Mouse (Mus musculus) kidney, postnatal 36 days (tissue): ENCODE data around the gene Ankrd33.

ENCODE experiments used
- DNase-seq, 2 experiments: peaks; one replicate each; pipeline ENCODE4 v3.0.0; 2021 to 2022; ENCODE audit warnings: mixed read lengths in 2 of 2

Ankrd33 gene

GRCm38 (mm10) chr15:101115511-101116110 is at the start of gene Ankrd33:
Gene Ankrd33, plus strand, starts transcription at chr15:101115755.
- DNase-seq = no peak

- DNase-seq = no peak
Measured at GRCm38 (mm10) chr15:101066364-101066847, 49.1 kb upstream of the Ankrd33 start.

- peak; percentile 73 to 78 for DNase-seq
Measured at GRCm38 (mm10) chr15:101066920-101067696, 48.4 kb upstream of the Ankrd33 start.

- DNase-seq = peak; percentile 55 to 64
Measured at GRCm38 (mm10) chr15:101068029-101068428, 47.5 kb upstream of the Ankrd33 start.

- DNase-seq = peak in 1 of 2 experiments; percentile 58
Measured at GRCm38 (mm10) chr15:101068671-101069070, 46.9 kb upstream of the Ankrd33 start.

- peak; percentile 85 to 90 for DNase-seq
Measured at GRCm38 (mm10) chr15:101069641-101070190, 45.8 kb upstream of the Ankrd33 start.

GRCm38 (mm10) chr15:101070762-101071161 is 44.8 kb upstream of the Ankrd33 start:
- DNase-seq = peak; percentile 65 to 75

- no peak for DNase-seq
Measured at GRCm38 (mm10) chr15:101072736-101073135, 42.8 kb upstream of the Ankrd33 start.

- DNase-seq = peak in 1 of 2 experiments; percentile 59
Measured at GRCm38 (mm10) chr15:101074067-101074466, 41.5 kb upstream of the Ankrd33 start.

GRCm38 (mm10) chr15:101075150-101075549 is 40.4 kb upstream of the Ankrd33 start:
- peak; percentile 87 for DNase-seq

GRCm38 (mm10) chr15:101075656-101076055 is 39.9 kb upstream of the Ankrd33 start:
- peak in 1 of 2 experiments; percentile 66 for DNase-seq

GRCm38 (mm10) chr15:101076071-101077000 is 39.2 kb upstream of the Ankrd33 start:
- peak in 1 of 2 experiments; percentile 67 for DNase-seq

- peak in 1 of 2 experiments; percentile 57 for DNase-seq
Measured at GRCm38 (mm10) chr15:101077001-101077812, 38.3 kb upstream of the Ankrd33 start.

- DNase-seq = peak in 1 of 2 experiments; percentile 79
Measured at GRCm38 (mm10) chr15:101077813-101078730, 37.5 kb upstream of the Ankrd33 start, which contains the start of gene Fignl2. Gene Fignl2, minus strand, starts transcription at chr15:101078567.

GRCm38 (mm10) chr15:101078731-101079156 is 36.8 kb upstream of the Ankrd33 start:
- DNase-seq = peak; percentile 96 to 97

GRCm38 (mm10) chr15:101080031-101080520 is 35.5 kb upstream of the Ankrd33 start:
- DNase-seq = peak in 1 of 2 experiments; percentile 42

GRCm38 (mm10) chr15:101081035-101081548 is 34.5 kb upstream of the Ankrd33 start:
- no peak for DNase-seq

- DNase-seq = peak in 1 of 2 experiments; percentile 38
Measured at GRCm38 (mm10) chr15:101082236-101082635, 33.3 kb upstream of the Ankrd33 start.

GRCm38 (mm10) chr15:101084499-101084898 is 31.1 kb upstream of the Ankrd33 start:
- peak in 1 of 2 experiments; percentile 30 for DNase-seq

- DNase-seq = no peak
Measured at GRCm38 (mm10) chr15:101086451-101086850, 29.1 kb upstream of the Ankrd33 start.
